Mouse (Mus musculus) MEL (cell line): ENCODE results near the gene Prox1. TPM values are rescaled to one million over a fixed set of nuclear protein-coding genes. Genes with fewer than 3 reads are reported as not detected.

Experiments
- DNase-seq: peaks from one replicate; pipeline ENCODE4 v3.0.0; 2011; ENCODE audit warnings: low read depth, low spot score
- H3K27ac ChIP-seq: 2 replicates; pipeline ENCODE4 v1.5.1; 2012; ENCODE audit warnings: low read depth, mild to moderate bottlenecking, control low read depth, low read length, moderate library complexity; ENCODE audit not compliant: control insufficient read depth
- H3K27me3 ChIP-seq, 2 experiments: fragments of 150-350 bp in 1 of 2; sonication (generic) in 1 of 2; 2 replicates each; pipeline ENCODE4 v1.6.1; 2012; ENCODE audit warnings: low read length in 2 of 2, mild to moderate bottlenecking in 2 of 2, improper control_type of control experiment in 1 of 2, moderate library complexity in 1 of 2; ENCODE audit not compliant: insufficient read depth in 2 of 2, control insufficient read depth in 1 of 2
- H3K36me3 ChIP-seq, 2 experiments: 2 replicates each; pipeline ENCODE4 v1.6.1; 2012 to 2014; ENCODE audit warnings: low read length in 2 of 2, improper control_type of control experiment in 1 of 2, inconsistent platforms in 1 of 2, mild to moderate bottlenecking in 1 of 2; ENCODE audit not compliant: insufficient read depth in 2 of 2, control insufficient read depth in 1 of 2
- H3K4me1 ChIP-seq, 2 experiments: fragments of 150-350 bp in 1 of 2; sonication (generic) in 1 of 2; 2 replicates each; pipeline ENCODE4 v1.6.1; 2012; ENCODE audit warnings: low read length in 2 of 2, improper control_type of control experiment in 1 of 2, mild to moderate bottlenecking in 1 of 2; ENCODE audit not compliant: insufficient read depth in 2 of 2, control insufficient read depth in 1 of 2
- H3K4me3 ChIP-seq, 2 experiments: fragments of 150-350 bp in 1 of 2; sonication (generic) in 1 of 2; 2 replicates each; pipeline ENCODE4 v1.5.1; 2012; ENCODE audit warnings: low read depth in 2 of 2, low read length in 2 of 2, mild to moderate bottlenecking in 2 of 2, moderate library complexity in 2 of 2, control low read depth in 1 of 2, improper control_type of control experiment in 1 of 2; ENCODE audit not compliant: control insufficient read depth in 1 of 2, insufficient read depth in 1 of 2
- H3K79me2 ChIP-seq: 2 replicates; pipeline ENCODE4 v1.6.1; 2012; ENCODE audit warnings: mild to moderate bottlenecking, low read length, moderate library complexity; ENCODE audit not compliant: control insufficient read depth, poor library complexity, insufficient read depth
- H3K9ac ChIP-seq: 2 replicates; pipeline ENCODE4 v1.6.1; 2012; ENCODE audit warnings: low read depth, mild to moderate bottlenecking, control low read depth, low read length, moderate library complexity; ENCODE audit not compliant: control insufficient read depth, poor library complexity, severe bottlenecking
- H3K9me3 ChIP-seq: fragments of 150-350 bp; sonication (generic); replicated peaks from 2 replicates; pipeline ENCODE4 v1.6.1; 2012; ENCODE audit warnings: mild to moderate bottlenecking, low read length, improper control_type of control experiment, moderate library complexity; ENCODE audit not compliant: insufficient read depth
- CTCF ChIP-seq, 3 experiments: IDR thresholded peaks in 2 of 3; conservative IDR thresholded peaks in 1 of 3; 2 replicates each; pipeline ENCODE4 v1.5.1; 2011 to 2012; ENCODE audit warnings: low read length in 3 of 3, low read depth in 2 of 3, mild to moderate bottlenecking in 2 of 3, improper control_type of control experiment in 1 of 3, inconsistent platforms in 1 of 3, mixed read lengths in 1 of 3, moderate library complexity in 1 of 3; ENCODE audit not compliant: control insufficient read depth in 1 of 3, insufficient read depth in 1 of 3, poor library complexity in 1 of 3, severe bottlenecking in 1 of 3
- EP300 ChIP-seq, 2 experiments: IDR thresholded peaks; 2 replicates each; pipeline ENCODE4 v1.6.1; 2011; ENCODE audit warnings: improper control_type of control experiment in 2 of 2, low read length in 2 of 2, low read depth in 1 of 2, mild to moderate bottlenecking in 1 of 2
- GABPA ChIP-seq: IDR thresholded peaks from 2 replicates; pipeline ENCODE4 v1.6.1; 2012; ENCODE audit warnings: low read depth, mild to moderate bottlenecking, inconsistent platforms, low read length, improper control_type of control experiment, moderate library complexity
- HCFC1 ChIP-seq: IDR thresholded peaks from 2 replicates; pipeline ENCODE4 v1.6.1; 2012; ENCODE audit warnings: low read depth, mild to moderate bottlenecking, inconsistent platforms, low read length, improper control_type of control experiment, moderate library complexity
- MAZ ChIP-seq: IDR thresholded peaks from 2 replicates; pipeline ENCODE4 v1.6.1; 2012; ENCODE audit warnings: low read depth, mild to moderate bottlenecking, inconsistent platforms, low read length, improper control_type of control experiment
- MEF2A ChIP-seq: IDR thresholded peaks from 2 replicates; pipeline ENCODE4 v1.6.1; 2014; ENCODE audit warnings: low read depth, mild to moderate bottlenecking, inconsistent platforms, low read length, improper control_type of control experiment; ENCODE audit not compliant: poor library complexity, insufficient replicate concordance, severe bottlenecking; ENCODE audit errors: extremely low read depth
- POLR2AphosphoS2 ChIP-seq: IDR thresholded peaks from 2 replicates; pipeline ENCODE4 v1.6.1; 2011; ENCODE audit warnings: low read length, improper control_type of control experiment
- POLR2AphosphoS5 ChIP-seq: IDR thresholded peaks from 2 replicates; pipeline ENCODE4 v1.6.1; 2012; ENCODE audit warnings: low read depth, borderline replicate concordance, mild to moderate bottlenecking, inconsistent platforms, low read length, moderate library complexity, mixed read lengths
- RCOR1 ChIP-seq: IDR thresholded peaks from 2 replicates; pipeline ENCODE4 v1.6.1; 2012; ENCODE audit warnings: low read depth, mild to moderate bottlenecking, inconsistent platforms, low read length, improper control_type of control experiment
- SMC3 ChIP-seq: IDR thresholded peaks from 2 replicates; pipeline ENCODE4 v1.6.1; 2011; ENCODE audit warnings: low read depth, low read length, improper control_type of control experiment
- TAL1 ChIP-seq: IDR thresholded peaks from 2 replicates; pipeline ENCODE4 v1.6.1; 2012; ENCODE audit warnings: mild to moderate bottlenecking, inconsistent platforms, low read length, moderate library complexity, mixed read lengths
- TBP ChIP-seq: IDR thresholded peaks from 2 replicates; pipeline ENCODE4 v1.8.0; 2011; ENCODE audit warnings: low read depth, low read length, improper control_type of control experiment
- USF2 ChIP-seq, 2 experiments: IDR thresholded peaks; 2 replicates each; pipeline ENCODE4 v1.6.1; 2011 to 2012; ENCODE audit warnings: improper control_type of control experiment in 2 of 2, low read length in 2 of 2, borderline replicate concordance in 1 of 2, inconsistent platforms in 1 of 2, low read depth in 1 of 2, mild to moderate bottlenecking in 1 of 2; ENCODE audit not compliant: insufficient read depth in 1 of 2
- ZKSCAN1 ChIP-seq: IDR thresholded peaks from 2 replicates; pipeline ENCODE4 v1.6.1; 2012; ENCODE audit warnings: low read depth, mild to moderate bottlenecking, inconsistent platforms, low read length, improper control_type of control experiment, moderate library complexity
- ZNF384 ChIP-seq: IDR thresholded peaks from 2 replicates; pipeline ENCODE4 v1.6.1; 2012; ENCODE audit warnings: low read depth, mild to moderate bottlenecking, inconsistent platforms, low read length, improper control_type of control experiment
- polyA plus RNA-seq, 2 experiments: library from polyadenylated mRNA; stranded (reverse) in 1 of 2; unstranded in 1 of 2; fragments of >175 nt in 1 of 2; fragments of >200 nt in 1 of 2; gene quantifications; 2 replicates each; pipeline versions ENCODE4 v1.2.1 to v1.2.4; 2012; ENCODE audit warnings: low replicate concordance in 2 of 2, low read depth in 1 of 2; ENCODE audit not compliant: insufficient read length in 2 of 2, insufficient read depth in 1 of 2, missing spikeins in 1 of 2
- total RNA-seq: library from RNA; depleted of rRNA; stranded (reverse); fragments of 300-350 nt; gene quantifications from 2 replicates; pipeline ENCODE4 v1.2.3, GENCODE M21; 2012

Prox1 gene
- total and polyA plus RNA-seq, 3 experiments, result not detected

DNA sequence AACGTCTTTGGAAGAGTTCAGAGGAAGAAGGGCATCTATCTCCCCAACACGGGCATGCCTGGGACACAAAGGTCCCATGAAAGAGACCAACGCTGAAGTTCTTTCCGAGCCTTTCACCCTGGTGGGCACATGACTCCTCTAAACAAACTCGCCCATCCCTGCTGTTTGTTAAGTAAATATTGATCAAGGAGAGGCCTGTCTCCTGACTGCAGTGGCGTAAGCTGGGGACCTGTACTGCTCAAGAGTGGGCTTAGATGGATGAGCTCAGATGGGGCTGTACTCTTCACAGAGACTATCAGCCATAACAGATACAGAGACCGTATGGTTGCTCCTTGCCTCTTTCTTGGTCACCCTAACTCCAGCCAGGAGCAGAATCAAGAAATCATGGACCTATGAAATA lies 41.0 kb downstream of the Prox1 start:
- no peaks in the 10 kb centered on the region for H3K36me3 ChIP-seq
- no peak overlapping the region for H3K9ac ChIP-seq
- no peak for TF ChIP-seq ZNF384
- TF ChIP-seq SMC3, result no peak
- TF ChIP-seq HCFC1, result no peak
- TF ChIP-seq, all 39 proteins: peak for 0
- no peaks in the 10 kb centered on the region for H3K27me3 ChIP-seq
- DNase-seq, result no peak
- no peaks in the 10 kb centered on the region for H3K9me3 ChIP-seq
- no peaks in the 10 kb centered on the region for H3K4me1 ChIP-seq
- no peak overlapping the region for H3K27ac ChIP-seq
- no peaks in the 10 kb centered on the region for H3K79me2 ChIP-seq
- H3K4me3 ChIP-seq, result no peak overlapping the region

DNA sequence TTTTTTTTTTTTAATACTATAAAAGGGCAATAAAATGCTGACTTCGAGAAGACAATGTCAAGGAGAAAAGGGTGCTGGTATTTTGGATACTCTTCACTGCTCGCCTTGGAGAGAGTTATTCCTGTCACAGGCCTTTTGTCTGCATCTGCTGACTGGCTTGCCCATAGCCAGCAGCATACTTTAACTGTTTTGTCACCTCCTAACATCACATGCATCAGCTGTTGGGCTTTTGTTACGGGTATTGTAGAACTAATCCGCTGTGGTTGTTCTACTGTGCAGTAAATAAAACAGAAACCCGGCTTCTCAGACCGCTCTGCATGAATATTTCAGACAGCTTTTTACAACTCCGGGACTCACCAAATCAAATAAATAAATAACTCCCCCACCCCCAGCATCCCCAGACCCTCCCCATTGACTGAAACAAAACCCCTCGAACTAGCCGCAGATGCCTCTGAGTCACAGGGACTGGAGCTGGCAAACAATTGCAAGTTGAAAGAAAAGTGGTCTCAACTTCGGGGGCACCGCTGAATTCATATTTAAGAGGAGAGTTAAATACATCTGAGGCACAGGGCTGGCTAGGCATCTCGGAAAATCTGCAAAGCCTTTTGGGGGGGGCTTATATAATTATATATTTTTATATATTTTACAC lies 41.7 kb downstream of the Prox1 start:
- H3K4me1 ChIP-seq, result no peaks in the 10 kb centered on the region
- DNase-seq, result no peak
- no peaks in the 10 kb centered on the region for H3K36me3 ChIP-seq
- no peak overlapping the region for H3K27ac ChIP-seq
- TF ChIP-seq HCFC1 (no peak), EP300 (IDR thresholded peaks at IDR 0.05; ENCODE audit: low read depth in 1 of 2, low read length in 2 of 2) (no peak), USF2 (IDR thresholded peaks at IDR 0.05; ENCODE audit: borderline replicate concordance in 1 of 2, insufficient read depth in 1 of 2, low read depth in 1 of 2, low read length in 2 of 2) (no peak), TBP (no peak), MAZ (no peak), TAL1 (no peak), MEF2A (no peak), GABPA (no peak), CTCF (IDR thresholded peaks at IDR 0.05 in 2 of 3, conservative IDR thresholded peaks at IDR 0.05 in 1 of 3; ENCODE audit: control insufficient read depth in 1 of 3, insufficient read depth in 1 of 3, low read depth in 2 of 3, low read length in 3 of 3, poor library complexity in 1 of 3, severe bottlenecking in 1 of 3) (no peak), POLR2AphosphoS2 (no peak), ZKSCAN1 (no peak), POLR2AphosphoS5 (no peak), RCOR1 (no peak), SMC3 (no peak)
- TF ChIP-seq, all 39 proteins: peak for 0
- Histone ChIP-seq H3K9me3 (no peaks in the 10 kb centered on the region), H3K79me2 (no peaks in the 10 kb centered on the region), H3K27me3 (no peaks in the 10 kb centered on the region), H3K9ac (no peak overlapping the region), H3K4me3 (no peak overlapping the region)
